Mouse (Mus musculus): Measurements from ENCODE around the gene Fcgr2b. TPM values are rescaled to one million over a fixed set of nuclear protein-coding genes. Genes with fewer than 3 reads are reported as not detected.
"Not testable (repeated sequence)": the region's sequence is repeated elsewhere in the genome, so short reads cannot be mapped to it uniquely, and the experiment has no call there.

Fcgr2b gene
- total and polyA plus RNA-seq, 3 experiments: 4.7 to 8.2 TPM; not detected in 1

GRCm38 (mm10) chr1:170975350-170975749 is 997 bp downstream of the Fcgr2b start:
- H3K79me2 ChIP-seq (ENCODE audit: control insufficient read depth, insufficient read depth, low read length, poor library complexity); DNase-seq (ENCODE audit: low read depth, low spot score); H3K9me3 ChIP-seq (replicated peaks; ENCODE audit: insufficient read depth, low read length); H3K27me3 ChIP-seq (ENCODE audit: control insufficient read depth in 1 of 2, insufficient read depth in 2 of 2, low read length in 2 of 2): not testable (repeated sequence)
- Histone ChIP-seq H3K4me1 (ENCODE audit: control insufficient read depth in 1 of 2, insufficient read depth in 2 of 2, low read length in 2 of 2) (peaks cover 7 to 25% of the 10 kb centered on the region in 2 experiments), H3K4me3 (ENCODE audit: control insufficient read depth in 1 of 2, insufficient read depth in 1 of 2, low read depth in 2 of 2, low read length in 2 of 2) (peak overlapping the region; percentile 46 to 78), H3K36me3 (ENCODE audit: control insufficient read depth in 1 of 2, insufficient read depth in 2 of 2, low read length in 2 of 2) (peaks cover 0 to 20% of the 10 kb centered on the region in 2 experiments; a peak in 2 of 4 replicates), H3K27ac (ENCODE audit: control insufficient read depth, low read depth, low read length) (peak overlapping the region; percentile 66), H3K9ac (ENCODE audit: control insufficient read depth, low read depth, low read length, poor library complexity, severe bottlenecking) (peak overlapping the region; percentile 69)
- TF ChIP-seq TBP (IDR thresholded peaks at IDR 0.05; ENCODE audit: low read depth, low read length): peak; percentile 53; the same call in 1 of the 2 replicates

- TF ChIP-seq CHD1 (IDR thresholded peaks at IDR 0.05; ENCODE audit: low read depth, low read length): no peak
- no peak for TF ChIP-seq USF2 (IDR thresholded peaks at IDR 0.05; ENCODE audit: borderline replicate concordance in 1 of 2, insufficient read depth in 1 of 2, low read depth in 1 of 2, low read length in 2 of 2)
- no peak for TF ChIP-seq GABPA (IDR thresholded peaks at IDR 0.05; ENCODE audit: low read depth, low read length)
- TF ChIP-seq CTCF (IDR thresholded peaks at IDR 0.05 in 2 of 3, conservative IDR thresholded peaks at IDR 0.05 in 1 of 3; ENCODE audit: control insufficient read depth in 1 of 3, insufficient read depth in 1 of 3, low read depth in 2 of 3, low read length in 3 of 3, poor library complexity in 1 of 3, severe bottlenecking in 1 of 3): no peak
- TF ChIP-seq ETS1 (IDR thresholded peaks at IDR 0.05; ENCODE audit: low read depth, low read length): no peak
- TF ChIP-seq E2F4 (IDR thresholded peaks at IDR 0.05; ENCODE audit: borderline replicate concordance, low read depth, low read length): no peak
- no peak for TF ChIP-seq CHD2 (IDR thresholded peaks at IDR 0.05; ENCODE audit: low read length)
- no peak for TF ChIP-seq ELF1 (IDR thresholded peaks at IDR 0.05; ENCODE audit: low read depth, low read length)
- no peak for TF ChIP-seq POLR2A (IDR thresholded peaks at IDR 0.05; ENCODE audit: control insufficient read depth in 1 of 2, insufficient read depth in 1 of 2, low read depth in 1 of 2, low read length in 2 of 2, poor library complexity in 1 of 2)
- no peak for TF ChIP-seq NRF1 (IDR thresholded peaks at IDR 0.05; ENCODE audit: insufficient read depth, low read depth, low read length, poor library complexity, severe bottlenecking)
- TF ChIP-seq ZNF384 (IDR thresholded peaks at IDR 0.05; ENCODE audit: low read depth, low read length): no peak
- no peak for TF ChIP-seq GATA1 (IDR thresholded peaks at IDR 0.05; ENCODE audit: low read depth, low read length)
- TF ChIP-seq TBP (IDR thresholded peaks at IDR 0.05; ENCODE audit: low read depth, low read length): no peak
- no peak for TF ChIP-seq POLR2AphosphoS2 (IDR thresholded peaks at IDR 0.05; ENCODE audit: low read length)
- no peak for TF ChIP-seq NELFE (IDR thresholded peaks at IDR 0.05; ENCODE audit: low read depth, low read length)
- Histone ChIP-seq H3K4me1 (ENCODE audit: control insufficient read depth in 1 of 2, insufficient read depth in 2 of 2, low read length in 2 of 2) (peaks cover 7 to 25% of the 10 kb centered on the region in 2 experiments), H3K27ac (ENCODE audit: control insufficient read depth, low read depth, low read length) (no peak overlapping the region), H3K36me3 (ENCODE audit: control insufficient read depth in 1 of 2, insufficient read depth in 2 of 2, low read length in 2 of 2) (peaks cover 0 to 20% of the 10 kb centered on the region in 2 experiments; a peak in 2 of 4 replicates), H3K79me2 (ENCODE audit: control insufficient read depth, insufficient read depth, low read length, poor library complexity) (no peaks in the 10 kb centered on the region), H3K9me3 (replicated peaks; ENCODE audit: insufficient read depth, low read length) (no peaks in the 10 kb centered on the region), H3K4me3 (ENCODE audit: control insufficient read depth in 1 of 2, insufficient read depth in 1 of 2, low read depth in 2 of 2, low read length in 2 of 2) (no peak overlapping the region), H3K9ac (ENCODE audit: control insufficient read depth, low read depth, low read length, poor library complexity, severe bottlenecking) (no peak overlapping the region), H3K27me3 (ENCODE audit: control insufficient read depth in 1 of 2, insufficient read depth in 2 of 2, low read length in 2 of 2) (no peaks in the 10 kb centered on the region)
- no peak for DNase-seq (ENCODE audit: low read depth, low spot score)
Measured at GRCm38 (mm10) chr1:170974736-170975135, 1.6 kb downstream of the Fcgr2b start.

GRCm38 (mm10) chr1:170974171-170974570 is 2.2 kb downstream of the Fcgr2b start:
- H3K4me3 ChIP-seq (ENCODE audit: control insufficient read depth in 1 of 2, insufficient read depth in 1 of 2, low read depth in 2 of 2, low read length in 2 of 2): no peak overlapping the region
- DNase-seq (ENCODE audit: low read depth, low spot score): no peak
- H3K36me3 ChIP-seq (ENCODE audit: control insufficient read depth in 1 of 2, insufficient read depth in 2 of 2, low read length in 2 of 2): peaks cover 0 to 20% of the 10 kb centered on the region in 2 experiments; a peak in 2 of 4 replicates
- no peaks in the 10 kb centered on the region for H3K9me3 ChIP-seq (replicated peaks; ENCODE audit: insufficient read depth, low read length)
- H3K9ac ChIP-seq (ENCODE audit: control insufficient read depth, low read depth, low read length, poor library complexity, severe bottlenecking): no peak overlapping the region
- H3K27me3 ChIP-seq (ENCODE audit: control insufficient read depth in 1 of 2, insufficient read depth in 2 of 2, low read length in 2 of 2): no peaks in the 10 kb centered on the region
- H3K27ac ChIP-seq (ENCODE audit: control insufficient read depth, low read depth, low read length): no peak overlapping the region
- peaks cover 7 to 25% of the 10 kb centered on the region in 2 experiments for H3K4me1 ChIP-seq (ENCODE audit: control insufficient read depth in 1 of 2, insufficient read depth in 2 of 2, low read length in 2 of 2)
- H3K79me2 ChIP-seq (ENCODE audit: control insufficient read depth, insufficient read depth, low read length, poor library complexity): no peaks in the 10 kb centered on the region
- TF ChIP-seq USF2 (IDR thresholded peaks at IDR 0.05; ENCODE audit: borderline replicate concordance in 1 of 2, insufficient read depth in 1 of 2, low read depth in 1 of 2, low read length in 2 of 2) (no peak), ZNF384 (IDR thresholded peaks at IDR 0.05; ENCODE audit: low read depth, low read length) (no peak), RAD21 (IDR thresholded peaks at IDR 0.05; ENCODE audit: low read depth, low read length) (no peak), SIN3A (IDR thresholded peaks at IDR 0.05; ENCODE audit: low read length) (no peak), ZKSCAN1 (IDR thresholded peaks at IDR 0.05; ENCODE audit: low read depth, low read length) (no peak), MAZ (IDR thresholded peaks at IDR 0.05; ENCODE audit: low read depth, low read length) (no peak), NELFE (IDR thresholded peaks at IDR 0.05; ENCODE audit: low read depth, low read length) (no peak), TCF12 (IDR thresholded peaks at IDR 0.05; ENCODE audit: low read depth, low read length) (no peak), KAT2A (conservative IDR thresholded peaks at IDR 0.05; ENCODE audit: low read depth, low read length) (no peak), ELF1 (IDR thresholded peaks at IDR 0.05; ENCODE audit: low read depth, low read length) (no peak), USF1 (IDR thresholded peaks at IDR 0.05; ENCODE audit: low read depth, low read length) (no peak), ZMIZ1 (IDR thresholded peaks at IDR 0.05; ENCODE audit: low read depth, low read length) (no peak), GATA1 (IDR thresholded peaks at IDR 0.05; ENCODE audit: low read depth, low read length) (no peak), POLR2A (IDR thresholded peaks at IDR 0.05; ENCODE audit: control insufficient read depth in 1 of 2, insufficient read depth in 1 of 2, low read depth in 1 of 2, low read length in 2 of 2, poor library complexity in 1 of 2) (no peak)

Measured in MEL (cell line).